Mouse (Mus musculus): Measurements from ENCODE around the gene Gm20388. TPM values are rescaled to one million over a fixed set of nuclear protein-coding genes. Genes with fewer than 3 reads are reported as not detected.

The Gm20388 gene
- polyA plus RNA-seq, 1 experiment from 2014 or later = not detected

DNA sequence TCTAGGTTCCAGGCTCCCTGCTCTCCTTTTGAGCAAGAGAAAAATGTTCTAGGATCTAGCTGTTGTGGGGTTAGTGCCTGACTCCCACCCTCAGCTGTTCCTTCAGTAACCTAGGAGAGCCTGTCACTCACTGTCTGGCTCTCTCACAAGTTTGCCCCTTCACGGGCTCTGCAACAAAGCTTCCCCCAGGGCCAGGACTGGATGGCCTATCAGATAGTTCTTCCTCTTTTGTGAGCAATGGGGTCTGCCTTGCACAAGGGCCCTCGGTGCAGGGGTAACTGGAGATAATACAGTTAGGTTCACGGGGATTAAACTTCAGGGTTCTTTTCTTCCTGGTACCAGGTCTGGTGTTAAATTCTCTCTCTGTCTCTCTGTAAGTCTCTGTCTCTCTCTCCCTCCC is 856.0 kb downstream of the Gm20388 start:
- Histone ChIP-seq H3K4me2 (replicated peaks; ENCODE audit: low read depth) (no peak overlapping the region), H3K4me1 (replicated peaks; ENCODE audit: control insufficient read depth, insufficient read depth, low read length) (no peaks in the 10 kb centered on the region), H3K9ac (ENCODE audit: low read depth, low read length) (no peak overlapping the region), H3K9me3 (ENCODE audit: control insufficient read depth) (no peaks in the 10 kb centered on the region), H3K4me3 (ENCODE audit: low read depth, low read length) (no peak overlapping the region), H3K27ac (ENCODE audit: low read depth, low read length) (no peak overlapping the region), H3K27me3 (replicated peaks; ENCODE audit: control insufficient read depth, insufficient read depth, low read length) (no peaks in the 10 kb centered on the region), H3K36me3 (ENCODE audit: control insufficient read depth, insufficient read depth) (no peaks in the 10 kb centered on the region)
- 45% methylated on average over 3 of the region's 3 CpGs for WGBS
- no peak for ATAC-seq
- no peak for TF ChIP-seq CTCF (IDR thresholded peaks at IDR 0.05; ENCODE audit: low read depth)

- Histone ChIP-seq H3K27ac (ENCODE audit: low read depth, low read length) (no peak overlapping the region), H3K9me3 (ENCODE audit: control insufficient read depth) (no peaks in the 10 kb centered on the region), H3K9ac (ENCODE audit: low read depth, low read length) (no peak overlapping the region), H3K27me3 (replicated peaks; ENCODE audit: control insufficient read depth, insufficient read depth, low read length) (no peaks in the 10 kb centered on the region), H3K4me2 (replicated peaks; ENCODE audit: low read depth) (no peak overlapping the region), H3K4me1 (replicated peaks; ENCODE audit: control insufficient read depth, insufficient read depth, low read length) (no peaks in the 10 kb centered on the region), H3K4me3 (ENCODE audit: low read depth, low read length) (no peak overlapping the region), H3K36me3 (ENCODE audit: control insufficient read depth, insufficient read depth) (no peaks in the 10 kb centered on the region)
- TF ChIP-seq CTCF (IDR thresholded peaks at IDR 0.05; ENCODE audit: low read depth) = no peak
- ATAC-seq = peak; percentile 21; the same call in 1 of the 2 replicates
- 43% methylated on average over 12 of the region's 12 CpGs for WGBS
Observed at GRCm38 (mm10) chr8:120768454-120769218, 858.0 kb downstream of the Gm20388 start.

DNA sequence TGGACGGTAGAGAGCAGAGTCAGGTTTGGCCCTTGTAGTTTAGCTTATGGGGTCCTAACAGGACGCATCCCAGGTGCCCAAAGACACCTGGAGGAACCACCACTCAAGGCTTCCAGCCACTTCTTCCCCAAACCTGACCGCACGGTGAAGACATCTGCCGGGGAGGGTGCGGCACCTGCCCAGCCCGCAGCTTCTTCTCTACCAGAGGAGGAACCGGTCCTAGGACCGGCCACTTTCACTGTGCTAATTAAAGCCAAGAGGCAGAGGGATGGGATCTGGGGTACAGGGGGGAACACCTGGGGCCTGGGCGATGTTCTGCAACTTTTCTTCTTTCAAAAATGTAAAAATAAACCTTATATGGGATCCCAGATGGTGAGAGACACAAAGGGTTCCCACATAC is 866.5 kb downstream of the Gm20388 start:
- Histone ChIP-seq H3K9me3 (ENCODE audit: control insufficient read depth) (no peaks in the 10 kb centered on the region), H3K4me2 (replicated peaks; ENCODE audit: low read depth) (no peak overlapping the region), H3K27me3 (replicated peaks; ENCODE audit: control insufficient read depth, insufficient read depth, low read length) (no peaks in the 10 kb centered on the region; the same call in 1 of the 2 replicates), H3K27ac (ENCODE audit: low read depth, low read length) (no peak overlapping the region), H3K4me3 (ENCODE audit: low read depth, low read length) (no peak overlapping the region), H3K4me1 (replicated peaks; ENCODE audit: control insufficient read depth, insufficient read depth, low read length) (no peaks in the 10 kb centered on the region), H3K9ac (ENCODE audit: low read depth, low read length) (no peak overlapping the region), H3K36me3 (ENCODE audit: control insufficient read depth, insufficient read depth) (no peaks in the 10 kb centered on the region)
- ATAC-seq = no peak
- WGBS = 85% methylated on average over 10 of the region's 10 CpGs
- no peak for TF ChIP-seq CTCF (IDR thresholded peaks at IDR 0.05; ENCODE audit: low read depth)

GRCm38 (mm10) chr8:120777732-120778131 is 867.1 kb downstream of the Gm20388 start:
- Histone ChIP-seq H3K36me3 (ENCODE audit: control insufficient read depth, insufficient read depth) (no peaks in the 10 kb centered on the region), H3K4me2 (replicated peaks; ENCODE audit: low read depth) (no peak overlapping the region), H3K9ac (ENCODE audit: low read depth, low read length) (no peak overlapping the region), H3K4me1 (replicated peaks; ENCODE audit: control insufficient read depth, insufficient read depth, low read length) (no peaks in the 10 kb centered on the region), H3K27ac (ENCODE audit: low read depth, low read length) (no peak overlapping the region), H3K4me3 (ENCODE audit: low read depth, low read length) (no peak overlapping the region), H3K9me3 (ENCODE audit: control insufficient read depth) (no peaks in the 10 kb centered on the region), H3K27me3 (replicated peaks; ENCODE audit: control insufficient read depth, insufficient read depth, low read length) (no peaks in the 10 kb centered on the region; the same call in 1 of the 2 replicates)
- WGBS = 56% methylated on average over 13 of the region's 13 CpGs
- TF ChIP-seq CTCF (IDR thresholded peaks at IDR 0.05; ENCODE audit: low read depth) = no peak
- ATAC-seq = no peak

GRCm38 (mm10) chr8:120779106-120779505 is 868.5 kb downstream of the Gm20388 start:
- H3K9ac ChIP-seq (ENCODE audit: low read depth, low read length) = no peak overlapping the region
- no peak overlapping the region for H3K4me3 ChIP-seq (ENCODE audit: low read depth, low read length)
- ATAC-seq = no peak
- H3K27me3 ChIP-seq (replicated peaks; ENCODE audit: control insufficient read depth, insufficient read depth, low read length) = no peaks in the 10 kb centered on the region; the same call in 1 of the 2 replicates
- 91% methylated on average over 7 of the region's 7 CpGs for WGBS
- no peak for TF ChIP-seq CTCF (IDR thresholded peaks at IDR 0.05; ENCODE audit: low read depth)
- H3K4me1 ChIP-seq (replicated peaks; ENCODE audit: control insufficient read depth, insufficient read depth, low read length) = no peaks in the 10 kb centered on the region
- H3K27ac ChIP-seq (ENCODE audit: low read depth, low read length) = no peak overlapping the region
- no peak overlapping the region for H3K4me2 ChIP-seq (replicated peaks; ENCODE audit: low read depth)
- no peaks in the 10 kb centered on the region for H3K9me3 ChIP-seq (ENCODE audit: control insufficient read depth)
- H3K36me3 ChIP-seq (ENCODE audit: control insufficient read depth, insufficient read depth) = no peaks in the 10 kb centered on the region

DNA sequence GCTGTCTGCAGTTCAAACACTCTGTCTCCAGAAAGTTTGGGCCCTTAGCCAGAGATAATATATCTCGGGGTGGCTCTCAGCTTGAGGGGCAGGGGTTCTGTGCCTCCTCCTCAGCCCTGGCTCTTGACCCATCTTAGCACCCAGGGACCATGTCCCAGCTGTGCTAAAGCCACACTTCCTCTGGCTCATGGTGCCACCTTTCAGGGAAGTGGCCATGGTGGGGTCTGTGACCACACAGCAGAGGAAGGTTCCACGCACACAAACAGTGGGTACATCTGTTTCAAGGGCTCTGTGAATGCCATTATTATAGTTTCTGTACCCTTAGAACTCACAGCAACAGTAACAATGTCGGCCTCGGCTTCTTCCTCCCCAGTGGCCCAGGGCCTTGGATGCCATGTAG is 873.1 kb downstream of the Gm20388 start:
- TF ChIP-seq CTCF (IDR thresholded peaks at IDR 0.05; ENCODE audit: low read depth) = no peak
- Histone ChIP-seq H3K27ac (ENCODE audit: low read depth, low read length) (no peak overlapping the region), H3K4me2 (replicated peaks; ENCODE audit: low read depth) (no peak overlapping the region), H3K36me3 (ENCODE audit: control insufficient read depth, insufficient read depth) (no peaks in the 10 kb centered on the region), H3K4me3 (ENCODE audit: low read depth, low read length) (no peak overlapping the region), H3K9me3 (ENCODE audit: control insufficient read depth) (no peaks in the 10 kb centered on the region), H3K27me3 (replicated peaks; ENCODE audit: control insufficient read depth, insufficient read depth, low read length) (no peaks in the 10 kb centered on the region; the same call in 1 of the 2 replicates), H3K4me1 (replicated peaks; ENCODE audit: control insufficient read depth, insufficient read depth, low read length) (no peaks in the 10 kb centered on the region), H3K9ac (ENCODE audit: low read depth, low read length) (no peak overlapping the region)
- ATAC-seq = no peak
- WGBS = 82% methylated on average over 4 of the region's 4 CpGs
